Mouse (Mus musculus) kidney, adult 2 months (tissue): ENCODE data around the gene Zic4. TPM values are rescaled to one million over a fixed set of nuclear protein-coding genes. Genes with fewer than 3 reads are reported as not detected.

Experiments used
- DNase-seq: peaks from one replicate; pipeline ENCODE4 v3.0.0; 2021
- H3K27ac ChIP-seq: fragments of 200-500 bp; 2 replicates; pipeline ENCODE4 v1.5.1; 2012; ENCODE audit warnings: low read depth, low read length, control low read depth, inconsistent platforms; ENCODE audit not compliant: insufficient read depth
- H3K27me3 ChIP-seq: fragments of 200-500 bp; replicated peaks from 2 replicates; pipeline ENCODE4 v1.6.1; 2012; ENCODE audit warnings: mild to moderate bottlenecking, moderate library complexity, low read length, inconsistent platforms; ENCODE audit not compliant: control insufficient read depth, insufficient read depth
- H3K36me3 ChIP-seq: fragments of 200-500 bp; 2 replicates; pipeline ENCODE4 v1.6.1; 2012; ENCODE audit warnings: mild to moderate bottlenecking, moderate library complexity, low read length, inconsistent platforms; ENCODE audit not compliant: control insufficient read depth, insufficient read depth
- H3K4me1 ChIP-seq: fragments of 200-500 bp; 2 replicates; pipeline ENCODE4 v1.6.1; 2011; ENCODE audit warnings: low read length; ENCODE audit not compliant: control insufficient read depth, insufficient read depth
- H3K4me3 ChIP-seq: fragments of 200-500 bp; 2 replicates; pipeline ENCODE4 v1.5.1; 2011; ENCODE audit warnings: mild to moderate bottlenecking, low read depth, low read length, control low read depth; ENCODE audit not compliant: insufficient read depth
- CTCF ChIP-seq: fragments of 200-500 bp; conservative IDR thresholded peaks from 2 replicates; pipeline ENCODE4 v1.5.1; 2011; ENCODE audit warnings: low read depth, mild to moderate bottlenecking, control low read depth, low read length, moderate library complexity, mixed read lengths; ENCODE audit not compliant: insufficient read depth, insufficient read length
- POLR2A ChIP-seq: fragments of 200-500 bp; IDR thresholded peaks from one replicate; pipeline ENCODE4 v1.6.1; 2011; ENCODE audit warnings: low read depth, low read length, control low read depth
- WGBS: fragments of 180-500 bp; shearing (Covaris S2); methylation state at CpG from one replicate; pipeline ENCODE4 v1.1.7; 2018; 5-methylcytosine and 5-hydroxymethylcytosine counted together
- polyA plus RNA-seq: library from polyadenylated mRNA; depleted of rRNA; stranded (reverse); fragments of >200 nt; gene quantifications from 2 replicates; pipeline ENCODE4 v1.2.3, GENCODE M21; 2012

Zic4 gene
- polyA plus RNA-seq, 1 experiment: not detected

GRCm38 (mm10) chr9:91364127-91364970 is 2.1 kb downstream of the Zic4 start:
- 2% methylated on average over 77 of the region's 77 CpGs for WGBS
- no peaks in the 10 kb centered on the region for H3K4me1 ChIP-seq
- H3K4me3 ChIP-seq: no peak overlapping the region; the same call in 1 of the 2 replicates
- no peak for DNase-seq
- TF ChIP-seq POLR2A: no peak
- no peak for TF ChIP-seq CTCF
- peaks cover 28% of the 10 kb centered on the region for H3K27me3 ChIP-seq
- H3K27ac ChIP-seq: no peak overlapping the region
- no peaks in the 10 kb centered on the region for H3K36me3 ChIP-seq

- Histone ChIP-seq H3K4me1 (no peaks in the 10 kb centered on the region), H3K27me3 (peaks cover 27% of the 10 kb centered on the region), H3K4me3 (no peak overlapping the region), H3K27ac (no peak overlapping the region), H3K36me3 (no peaks in the 10 kb centered on the region)
- TF ChIP-seq POLR2A (no peak), CTCF (no peak)
- no peak for DNase-seq
- 2% methylated on average over 41 of the region's 42 CpGs for WGBS
Observed at GRCm38 (mm10) chr9:91364971-91365501, 2.8 kb downstream of the Zic4 start.

GRCm38 (mm10) chr9:91365664-91366063 is 3.5 kb downstream of the Zic4 start, which contains the start of gene Zic1:
TSS of gene Zic1 (minus strand) at chr9:91365810.
- Histone ChIP-seq H3K36me3 (no peaks in the 10 kb centered on the region), H3K27ac (no peak within 1 kb of the TSS), H3K4me1 (no peaks in the 10 kb centered on the region), H3K4me3 (no peak within 1 kb of the TSS; the same call in 1 of the 2 replicates), H3K27me3 (peaks cover 27% of the 10 kb centered on the region)
- WGBS: 2% methylated on average over 33 of the region's 33 CpGs
- TF ChIP-seq POLR2A: no peak
- TF ChIP-seq CTCF: no peak
- DNase-seq: no peak

GRCm38 (mm10) chr9:91366226-91366998 is 4.2 kb downstream of the Zic4 start:
- Histone ChIP-seq H3K27ac (no peak overlapping the region), H3K36me3 (no peaks in the 10 kb centered on the region), H3K4me3 (no peak overlapping the region), H3K27me3 (peaks cover 25% of the 10 kb centered on the region), H3K4me1 (no peaks in the 10 kb centered on the region)
- DNase-seq: no peak
- TF ChIP-seq POLR2A: no peak
- no peak for TF ChIP-seq CTCF
- WGBS: 3% methylated on average over 17 of the region's 18 CpGs

- no peak for TF ChIP-seq CTCF
- TF ChIP-seq POLR2A: no peak
- H3K4me1 ChIP-seq: no peaks in the 10 kb centered on the region
- no peak overlapping the region for H3K4me3 ChIP-seq
- DNase-seq: no peak
- no peak overlapping the region for H3K27ac ChIP-seq
- H3K36me3 ChIP-seq: no peaks in the 10 kb centered on the region
- WGBS: 6% methylated on average over 30 of the region's 30 CpGs
- peaks cover 21% of the 10 kb centered on the region for H3K27me3 ChIP-seq
Observed at GRCm38 (mm10) chr9:91366999-91367811, 5.0 kb downstream of the Zic4 start.

GRCm38 (mm10) chr9:91368150-91368549 is 5.9 kb downstream of the Zic4 start:
- 6% methylated on average over 3 of the region's 3 CpGs for WGBS
- Histone ChIP-seq H3K27ac (no peak overlapping the region), H3K27me3 (peaks cover 14% of the 10 kb centered on the region), H3K36me3 (no peaks in the 10 kb centered on the region), H3K4me3 (no peak overlapping the region), H3K4me1 (no peaks in the 10 kb centered on the region)
- TF ChIP-seq CTCF (no peak), POLR2A (no peak)
- DNase-seq: no peak
